Mouse (Mus musculus): ENCODE results near the gene Hs3st6. TPM values are rescaled to one million over a fixed set of nuclear protein-coding genes. Genes with fewer than 3 reads are reported as not detected.

The Hs3st6 gene
- polyA plus RNA-seq, 2 experiments = 4.9 to 5.3 TPM

- TF ChIP-seq POLR2A (IDR thresholded peaks at IDR 0.05; ENCODE audit: borderline replicate concordance, extremely low read depth, insufficient read depth, insufficient read length) = no peak
- no peak for DNase-seq (ENCODE audit: low spot score)
- no peak overlapping the region for H3K9ac ChIP-seq (ENCODE audit: low read depth, low read length, severe bottlenecking)
- no peaks in the 10 kb centered on the region for H3K9me3 ChIP-seq (ENCODE audit: control insufficient read depth, low read length)
- H3K4me2 ChIP-seq (replicated peaks; ENCODE audit: low read depth, low read length, severe bottlenecking) = no peak overlapping the region
- 80% methylated on average over 6 of the region's 6 CpGs for WGBS
- H3K27me3 ChIP-seq (ENCODE audit: control insufficient read depth, insufficient read depth, low read length) = no peaks in the 10 kb centered on the region
- no peak overlapping the region for H3K4me3 ChIP-seq (replicated peaks; ENCODE audit: low read length)
- H3K36me3 ChIP-seq (ENCODE audit: control insufficient read depth, insufficient read depth, low read length) = no peaks in the 10 kb centered on the region
- no peaks in the 10 kb centered on the region for H3K4me1 ChIP-seq (ENCODE audit: control insufficient read depth, insufficient read depth, low read length)
- no peak overlapping the region for H3K27ac ChIP-seq (replicated peaks; ENCODE audit: low read depth, low read length)
- ATAC-seq (ENCODE audit: low FRiP score, low read depth) = no peak
These were observed 23.7 kb upstream of the Hs3st6 start for GRCm38 (mm10) chr17:24729067-24729466.

- no peak for TF ChIP-seq POLR2A (IDR thresholded peaks at IDR 0.05; ENCODE audit: borderline replicate concordance, extremely low read depth, insufficient read depth, insufficient read length)
- no peak for DNase-seq (ENCODE audit: low spot score)
- H3K4me1 ChIP-seq (ENCODE audit: control insufficient read depth, insufficient read depth, low read length) = no peaks in the 10 kb centered on the region
- H3K27me3 ChIP-seq (ENCODE audit: control insufficient read depth, insufficient read depth, low read length) = no peaks in the 10 kb centered on the region
- no peak overlapping the region for H3K4me3 ChIP-seq (replicated peaks; ENCODE audit: low read length)
- ATAC-seq (ENCODE audit: low FRiP score, low read depth) = no peak
- no peaks in the 10 kb centered on the region for H3K9me3 ChIP-seq (ENCODE audit: control insufficient read depth, low read length)
- H3K9ac ChIP-seq (ENCODE audit: low read depth, low read length, severe bottlenecking) = no peak overlapping the region
- no peak overlapping the region for H3K27ac ChIP-seq (replicated peaks; ENCODE audit: low read depth, low read length)
- 82% methylated on average over 14 of the region's 14 CpGs for WGBS
- no peak overlapping the region for H3K4me2 ChIP-seq (replicated peaks; ENCODE audit: low read depth, low read length, severe bottlenecking)
- no peaks in the 10 kb centered on the region for H3K36me3 ChIP-seq (ENCODE audit: control insufficient read depth, insufficient read depth, low read length)
These were observed 22.0 kb upstream of the Hs3st6 start for GRCm38 (mm10) chr17:24730787-24731186.

GRCm38 (mm10) chr17:24732233-24732935 is 20.4 kb upstream of the Hs3st6 start:
- Histone ChIP-seq H3K36me3 (ENCODE audit: control insufficient read depth, insufficient read depth, low read length) (no peaks in the 10 kb centered on the region), H3K9me3 (ENCODE audit: control insufficient read depth, low read length) (no peaks in the 10 kb centered on the region), H3K4me1 (ENCODE audit: control insufficient read depth, insufficient read depth, low read length) (peaks cover 8% of the 10 kb centered on the region), H3K27ac (replicated peaks; ENCODE audit: low read depth, low read length) (no peak overlapping the region), H3K9ac (ENCODE audit: low read depth, low read length, severe bottlenecking) (no peak overlapping the region), H3K27me3 (ENCODE audit: control insufficient read depth, insufficient read depth, low read length) (no peaks in the 10 kb centered on the region), H3K4me2 (replicated peaks; ENCODE audit: low read depth, low read length, severe bottlenecking) (no peak overlapping the region), H3K4me3 (replicated peaks; ENCODE audit: low read length) (no peak overlapping the region)
- ATAC-seq (ENCODE audit: low FRiP score, low read depth) (no peak), DNase-seq (ENCODE audit: low spot score) (no peak)
- WGBS = 79% methylated on average over 12 of the region's 12 CpGs
- TF ChIP-seq POLR2A (IDR thresholded peaks at IDR 0.05; ENCODE audit: borderline replicate concordance, extremely low read depth, insufficient read depth, insufficient read length) = no peak

- H3K9ac ChIP-seq (ENCODE audit: low read depth, low read length, severe bottlenecking) = no peak overlapping the region
- 89% methylated on average over 21 of the region's 21 CpGs for WGBS
These were observed 19.2 kb upstream of the Hs3st6 start for GRCm38 (mm10) chr17:24733434-24734050.

GRCm38 (mm10) chr17:24734513-24734912 is 18.3 kb upstream of the Hs3st6 start:
- no peak overlapping the region for H3K4me3 ChIP-seq (replicated peaks; ENCODE audit: low read length)
- H3K9ac ChIP-seq (ENCODE audit: low read depth, low read length, severe bottlenecking) = no peak overlapping the region
- ATAC-seq (ENCODE audit: low FRiP score, low read depth) = no peak
- no peak overlapping the region for H3K4me2 ChIP-seq (replicated peaks; ENCODE audit: low read depth, low read length, severe bottlenecking)
- 73% methylated on average over 1 of the region's 1 CpGs for WGBS
- H3K36me3 ChIP-seq (ENCODE audit: control insufficient read depth, insufficient read depth, low read length) = no peaks in the 10 kb centered on the region
- H3K27me3 ChIP-seq (ENCODE audit: control insufficient read depth, insufficient read depth, low read length) = no peaks in the 10 kb centered on the region
- H3K9me3 ChIP-seq (ENCODE audit: control insufficient read depth, low read length) = no peaks in the 10 kb centered on the region
- no peak for DNase-seq (ENCODE audit: low spot score)
- peaks cover 10% of the 10 kb centered on the region for H3K4me1 ChIP-seq (ENCODE audit: control insufficient read depth, insufficient read depth, low read length)
- no peak for TF ChIP-seq POLR2A (IDR thresholded peaks at IDR 0.05; ENCODE audit: borderline replicate concordance, extremely low read depth, insufficient read depth, insufficient read length)
- no peak overlapping the region for H3K27ac ChIP-seq (replicated peaks; ENCODE audit: low read depth, low read length)

More at GRCm38 (mm10) chr17:24733434-24734050, 19.2 kb upstream of the Hs3st6 start:
- H3K9me3 ChIP-seq (ENCODE audit: control insufficient read depth, low read length) = no peaks in the 10 kb centered on the region
- ATAC-seq (ENCODE audit: low FRiP score, low read depth) (no peak), DNase-seq (ENCODE audit: low spot score) (no peak)
- H3K27me3 ChIP-seq (ENCODE audit: control insufficient read depth, insufficient read depth, low read length) = no peaks in the 10 kb centered on the region
- peaks cover 10% of the 10 kb centered on the region for H3K4me1 ChIP-seq (ENCODE audit: control insufficient read depth, insufficient read depth, low read length)
- no peak overlapping the region for H3K4me3 ChIP-seq (replicated peaks; ENCODE audit: low read length)
- H3K36me3 ChIP-seq (ENCODE audit: control insufficient read depth, insufficient read depth, low read length) = no peaks in the 10 kb centered on the region
- H3K27ac ChIP-seq (replicated peaks; ENCODE audit: low read depth, low read length) = no peak overlapping the region
- no peak for TF ChIP-seq POLR2A (IDR thresholded peaks at IDR 0.05; ENCODE audit: borderline replicate concordance, extremely low read depth, insufficient read depth, insufficient read length)
- H3K4me2 ChIP-seq (replicated peaks; ENCODE audit: low read depth, low read length, severe bottlenecking) = no peak overlapping the region

All from limb, embryonic 14.5 days (tissue).